Mouse (Mus musculus): ENCODE data around the gene Il23a. TPM values are rescaled to one million over a fixed set of nuclear protein-coding genes. Genes with fewer than 3 reads are reported as not detected.
"Not testable (repeated sequence)": the region's sequence is repeated elsewhere in the genome, so short reads cannot be mapped to it uniquely, and the experiment has no call there.

The Il23a gene
- polyA plus RNA-seq, 1 experiment from 2014 or later, result not detected

- not testable (repeated sequence) for H3K4me3 ChIP-seq; H3K9me3 ChIP-seq (replicated peaks); H3K27me3 ChIP-seq (replicated peaks); H3K4me2 ChIP-seq; H3K27ac ChIP-seq; ATAC-seq; H3K9ac ChIP-seq
- Histone ChIP-seq H3K36me3 (peaks cover 46% of the 10 kb centered on the region), H3K4me1 (peaks cover 22% of the 10 kb centered on the region)
- WGBS (ENCODE audit: insufficient replicate concordance), result 87% methylated on average over 1 of the region's 1 CpGs
These were observed 23.2 kb downstream of the Il23a start for GRCm38 (mm10) chr10:128275374-128275773.

GRCm38 (mm10) chr10:128272819-128273439 lies 25.6 kb downstream of the Il23a start:
- not testable (repeated sequence) for H3K27me3 ChIP-seq (replicated peaks); H3K9me3 ChIP-seq (replicated peaks); H3K9ac ChIP-seq; H3K27ac ChIP-seq; H3K4me2 ChIP-seq; ATAC-seq; H3K4me3 ChIP-seq
- Histone ChIP-seq H3K4me1 (peaks cover 31% of the 10 kb centered on the region), H3K36me3 (peaks cover 23% of the 10 kb centered on the region)
- WGBS (ENCODE audit: insufficient replicate concordance), result 78% methylated on average over 6 of the region's 7 CpGs

- peaks cover 31% of the 10 kb centered on the region for H3K4me1 ChIP-seq
- H3K4me3 ChIP-seq, result no peak overlapping the region
- H3K36me3 ChIP-seq, result peaks cover 13% of the 10 kb centered on the region
- H3K27ac ChIP-seq, result no peak overlapping the region
- no peak overlapping the region for H3K9ac ChIP-seq
- no peaks in the 10 kb centered on the region for H3K9me3 ChIP-seq (replicated peaks)
- WGBS (ENCODE audit: insufficient replicate concordance), result 65% methylated on average over 2 of the region's 2 CpGs
- H3K4me2 ChIP-seq, result no peak overlapping the region
- H3K27me3 ChIP-seq (replicated peaks), result no peaks in the 10 kb centered on the region
- ATAC-seq, result no peak
These were observed 26.7 kb downstream of the Il23a start for GRCm38 (mm10) chr10:128271883-128272282.

GRCm38 (mm10) chr10:128270866-128271265 lies 27.7 kb downstream of the Il23a start:
- 32% methylated on average over 7 of the region's 7 CpGs for WGBS (ENCODE audit: insufficient replicate concordance)
- H3K27ac ChIP-seq, result peak overlapping the region; percentile 82

GRCm38 (mm10) chr10:128270287-128270841 lies 28.2 kb downstream of the Il23a start, which contains the start of gene Stat2:
Stat2 (plus strand) TSS chr10:128270559.
- under 1% methylated on average over 43 of the region's 43 CpGs for WGBS (ENCODE audit: insufficient replicate concordance)
- ATAC-seq, result peak; percentile 98
- no peaks in the 10 kb centered on the region for H3K9me3 ChIP-seq (replicated peaks)
- peak within 1 kb of the TSS; percentile 86 for H3K4me3 ChIP-seq
- H3K4me1 ChIP-seq, result peaks cover 31% of the 10 kb centered on the region
- H3K27ac ChIP-seq, result peak within 1 kb of the TSS; percentile 82
- peaks cover 6% of the 10 kb centered on the region for H3K36me3 ChIP-seq
- peak within 1 kb of the TSS; percentile 88 for H3K9ac ChIP-seq
- H3K27me3 ChIP-seq (replicated peaks), result no peaks in the 10 kb centered on the region
- H3K4me2 ChIP-seq, result peak within 1 kb of the TSS; percentile 73

More at GRCm38 (mm10) chr10:128270866-128271265, 27.7 kb downstream of the Il23a start:
- H3K4me1 ChIP-seq, result peaks cover 31% of the 10 kb centered on the region
- H3K4me3 ChIP-seq, result peak overlapping the region; percentile 86
- ATAC-seq, result no peak
- H3K36me3 ChIP-seq, result peaks cover 6% of the 10 kb centered on the region
- no peaks in the 10 kb centered on the region for H3K27me3 ChIP-seq (replicated peaks)
- H3K9ac ChIP-seq, result peak overlapping the region; percentile 88
- H3K4me2 ChIP-seq, result peak overlapping the region; percentile 73
- H3K9me3 ChIP-seq (replicated peaks), result no peaks in the 10 kb centered on the region

- WGBS (ENCODE audit: insufficient replicate concordance), result 79% methylated on average over 16 of the region's 16 CpGs
- no peak for ATAC-seq
- H3K27ac ChIP-seq, result peak overlapping the region; percentile 58
- H3K9me3 ChIP-seq (replicated peaks), result no peaks in the 10 kb centered on the region
- peak overlapping the region; percentile 86 for H3K4me3 ChIP-seq
- peaks cover 3% of the 10 kb centered on the region; the same call in 1 of the 2 replicates for H3K36me3 ChIP-seq
- H3K9ac ChIP-seq, result peak overlapping the region; percentile 69
- H3K4me2 ChIP-seq, result peak overlapping the region; percentile 73
- no peaks in the 10 kb centered on the region for H3K27me3 ChIP-seq (replicated peaks)
- peaks cover 26% of the 10 kb centered on the region for H3K4me1 ChIP-seq
These were observed 29.2 kb downstream of the Il23a start for GRCm38 (mm10) chr10:128269206-128269910.

GRCm38 (mm10) chr10:128268371-128268770 lies 30.2 kb downstream of the Il23a start, which contains the start of gene Apof:
Apof (plus strand) TSS chr10:128268671.
- Histone ChIP-seq H3K9ac (no peak within 1 kb of the TSS), H3K27ac (peak within 1 kb of the TSS; percentile 60)

GRCm38 (mm10) chr10:128263393-128264310 lies 34.9 kb downstream of the Il23a start:
- Histone ChIP-seq H3K4me2 (no peak overlapping the region), H3K4me1 (peaks cover 9% of the 10 kb centered on the region; the same call in 1 of the 2 replicates), H3K9ac (no peak overlapping the region), H3K36me3 (no peaks in the 10 kb centered on the region), H3K27ac (no peak overlapping the region), H3K9me3 (replicated peaks) (no peaks in the 10 kb centered on the region), H3K27me3 (replicated peaks) (no peaks in the 10 kb centered on the region), H3K4me3 (no peak overlapping the region)
- no peak for ATAC-seq
- WGBS (ENCODE audit: insufficient replicate concordance), result 68% methylated on average over 6 of the region's 6 CpGs

More at GRCm38 (mm10) chr10:128268371-128268770, 30.2 kb downstream of the Il23a start, which contains the start of gene Apof:
- Histone ChIP-seq H3K4me2 (peak within 1 kb of the TSS; percentile 73), H3K4me3 (peak within 1 kb of the TSS; percentile 86; the same call in 1 of the 2 replicates), H3K9me3 (replicated peaks) (no peaks in the 10 kb centered on the region), H3K36me3 (peaks cover 3% of the 10 kb centered on the region; the same call in 1 of the 2 replicates), H3K4me1 (peaks cover 26% of the 10 kb centered on the region), H3K27me3 (replicated peaks) (no peaks in the 10 kb centered on the region)
- WGBS (ENCODE audit: insufficient replicate concordance), result 70% methylated on average over 6 of the region's 6 CpGs
- no peak for ATAC-seq

GRCm38 (mm10) chr10:128262300-128262699 lies 36.3 kb downstream of the Il23a start:
- no peaks in the 10 kb centered on the region for H3K36me3 ChIP-seq
- ATAC-seq, result no peak
- no peak overlapping the region for H3K27ac ChIP-seq
- WGBS (ENCODE audit: insufficient replicate concordance), result 76% methylated on average over 22 of the region's 22 CpGs
- no peaks in the 10 kb centered on the region for H3K9me3 ChIP-seq (replicated peaks)
- no peaks in the 10 kb centered on the region for H3K27me3 ChIP-seq (replicated peaks)
- no peak overlapping the region for H3K4me3 ChIP-seq
- H3K9ac ChIP-seq, result no peak overlapping the region
- H3K4me1 ChIP-seq, result peaks cover 9% of the 10 kb centered on the region; the same call in 1 of the 2 replicates
- H3K4me2 ChIP-seq, result no peak overlapping the region

- H3K27me3 ChIP-seq (replicated peaks); H3K36me3 ChIP-seq; H3K4me3 ChIP-seq; H3K4me1 ChIP-seq; H3K27ac ChIP-seq; H3K9ac ChIP-seq; H3K4me2 ChIP-seq; H3K9me3 ChIP-seq (replicated peaks); ATAC-seq: not testable (repeated sequence)
- 77% methylated on average over 7 of the region's 7 CpGs for WGBS (ENCODE audit: insufficient replicate concordance)
These were observed 38.2 kb downstream of the Il23a start for GRCm38 (mm10) chr10:128260376-128260775.

- no peak for ATAC-seq
- Histone ChIP-seq H3K4me2 (no peak overlapping the region), H3K9me3 (replicated peaks) (no peaks in the 10 kb centered on the region), H3K9ac (no peak overlapping the region), H3K4me1 (peaks cover 9% of the 10 kb centered on the region; the same call in 1 of the 2 replicates), H3K27ac (no peak overlapping the region), H3K36me3 (no peaks in the 10 kb centered on the region), H3K4me3 (no peak overlapping the region), H3K27me3 (replicated peaks) (no peaks in the 10 kb centered on the region)
- 69% methylated on average over 5 of the region's 5 CpGs for WGBS (ENCODE audit: insufficient replicate concordance)
These were observed 38.6 kb downstream of the Il23a start for GRCm38 (mm10) chr10:128259946-128260345.
